Mouse (Mus musculus) G1E (cell line): ENCODE results near the gene Abca2. TPM values are rescaled to one million over a fixed set of nuclear protein-coding genes. Genes with fewer than 3 reads are reported as not detected.
"Not testable (repeated sequence)": the region's sequence is repeated elsewhere in the genome, so short reads cannot be mapped to it uniquely, and the experiment has no call there.

Source experiments
- ATAC-seq: 2 replicates; pipeline ENCODE4 v1.8.0; 2016; ENCODE audit warnings: mild to moderate bottlenecking; ENCODE audit not compliant: insufficient number of reproducible peaks, poor library complexity, low FRiP score, severe bottlenecking; ENCODE audit errors: extremely low read depth
- DNase-seq: peaks from one replicate; pipeline ENCODE4 v3.0.0; 2012; ENCODE audit warnings: low spot score
- H3K27me3 ChIP-seq: 2 replicates; pipeline ENCODE4 v1.6.1; 2012; ENCODE audit warnings: mild to moderate bottlenecking, low read length, inconsistent platforms; ENCODE audit not compliant: insufficient read depth
- H3K36me3 ChIP-seq: replicated peaks from 2 replicates; pipeline ENCODE3; 2012; ENCODE audit warnings: mild to moderate bottlenecking, inconsistent platforms
- H3K4me1 ChIP-seq: 2 replicates; pipeline ENCODE4 v1.6.1; 2012; ENCODE audit warnings: low read depth, low read length, inconsistent platforms, mixed read lengths; ENCODE audit not compliant: insufficient read depth
- H3K4me3 ChIP-seq: 2 replicates; pipeline ENCODE4 v1.5.1; 2012; ENCODE audit warnings: low read depth, mild to moderate bottlenecking, inconsistent platforms, low read length, moderate library complexity, mixed read lengths
- H3K9me3 ChIP-seq: replicated peaks from 2 replicates; pipeline ENCODE4 v1.6.1; 2012; ENCODE audit warnings: inconsistent platforms
- CTCF ChIP-seq: IDR thresholded peaks from 2 replicates; pipeline ENCODE4 v1.5.1; 2012; ENCODE audit warnings: low read depth, low read length, inconsistent platforms, mixed read lengths
- GATA1 ChIP-seq: IDR thresholded peaks from 2 replicates; pipeline ENCODE4 v1.6.1; 2012; ENCODE audit warnings: borderline replicate concordance, low read length, inconsistent platforms, mixed read lengths
- GATA2 ChIP-seq: IDR thresholded peaks from 2 replicates; pipeline ENCODE4 v1.6.1; 2012; ENCODE audit warnings: low read depth, low read length, inconsistent platforms, borderline replicate concordance
- POLR2AphosphoS5 ChIP-seq: IDR thresholded peaks from 2 replicates; pipeline ENCODE4 v1.6.1; 2012; ENCODE audit warnings: low read depth, low read length, inconsistent platforms; ENCODE audit not compliant: insufficient replicate concordance
- TAL1 ChIP-seq: conservative IDR thresholded peaks from 2 replicates; pipeline ENCODE4 v1.6.1; 2012; ENCODE audit warnings: low read depth, low read length, inconsistent platforms, mixed read lengths
- polyA plus RNA-seq: library from polyadenylated mRNA; stranded (reverse); fragments of >175 nt; gene quantifications from 2 replicates; pipeline ENCODE4 v1.2.3, GENCODE M21; 2012
- total RNA-seq, 2 experiments: library from RNA; stranded (forward) in 1 of 2; stranded (reverse) in 1 of 2; fragments of 200-1000 nt in 1 of 2; fragments of >200 nt in 1 of 2; fragmentation: Nextera tagmentation in 1 of 2; gene quantifications; 2 replicates each; pipeline ENCODE4 v1.2.3; 2014 to 2017

The Abca2 gene
- total and polyA plus RNA-seq, 3 experiments, result 2.8 to 18.6 (median 6.0) TPM

GRCm38 (mm10) chr2:25402972-25403601, 25.4 kb upstream of the Abca2 start:
- TF ChIP-seq GATA1 (no peak), TAL1 (no peak), POLR2AphosphoS5 (no peak), GATA2 (no peak), CTCF (no peak)
- Histone ChIP-seq H3K9me3 (no peaks in the 10 kb centered on the region), H3K4me1 (peaks cover 6% of the 10 kb centered on the region), H3K36me3 (no peaks in the 10 kb centered on the region), H3K27me3 (peaks cover 73% of the 10 kb centered on the region), H3K4me3 (no peak overlapping the region)
- ATAC-seq (no peak), DNase-seq (no peak)

GRCm38 (mm10) chr2:25403994-25404393, 24.5 kb upstream of the Abca2 start:
- Histone ChIP-seq H3K27me3 (peaks cover 71% of the 10 kb centered on the region), H3K9me3 (no peaks in the 10 kb centered on the region), H3K4me3 (no peak overlapping the region), H3K36me3 (no peaks in the 10 kb centered on the region), H3K4me1 (peaks cover 6% of the 10 kb centered on the region)
- ATAC-seq, result no peak
- TF ChIP-seq GATA2, result no peak
- TF ChIP-seq TAL1, result no peak
- TF ChIP-seq POLR2AphosphoS5, result no peak
- TF ChIP-seq GATA1, result no peak
- no peak for TF ChIP-seq CTCF
- DNase-seq, result no peak

GRCm38 (mm10) chr2:25408908-25409307, 19.6 kb upstream of the Abca2 start:
- H3K9me3 ChIP-seq, result no peaks in the 10 kb centered on the region
- H3K36me3 ChIP-seq, result no peaks in the 10 kb centered on the region
- ATAC-seq (no peak), DNase-seq (no peak)
- no peaks in the 10 kb centered on the region; the same call in 1 of the 2 replicates for H3K4me1 ChIP-seq
- H3K27me3 ChIP-seq, result peaks cover 51% of the 10 kb centered on the region
- no peak overlapping the region for H3K4me3 ChIP-seq
- TF ChIP-seq CTCF, result no peak
- no peak for TF ChIP-seq TAL1
- no peak for TF ChIP-seq GATA2
- TF ChIP-seq GATA1, result no peak
- no peak for TF ChIP-seq POLR2AphosphoS5

GRCm38 (mm10) chr2:25413436-25413835, 15.1 kb upstream of the Abca2 start:
- not testable (repeated sequence) for DNase-seq, ATAC-seq, H3K9me3 ChIP-seq, H3K36me3 ChIP-seq, H3K4me3 ChIP-seq, H3K4me1 ChIP-seq
- H3K27me3 ChIP-seq, result peaks cover 24% of the 10 kb centered on the region

- DNase-seq (no peak), ATAC-seq (no peak)
- H3K9me3 ChIP-seq, result no peaks in the 10 kb centered on the region
- no peak for TF ChIP-seq CTCF
- no peak for TF ChIP-seq POLR2AphosphoS5
- TF ChIP-seq GATA2, result no peak
- no peak for TF ChIP-seq TAL1
- no peak for TF ChIP-seq GATA1
- no peak overlapping the region for H3K4me3 ChIP-seq
- no peaks in the 10 kb centered on the region for H3K36me3 ChIP-seq
- peaks cover 7% of the 10 kb centered on the region; the same call in 1 of the 2 replicates for H3K4me1 ChIP-seq
- H3K27me3 ChIP-seq, result peaks cover 16% of the 10 kb centered on the region
These were observed 11.1 kb upstream of the Abca2 start for GRCm38 (mm10) chr2:25417426-25417825.

- Histone ChIP-seq H3K27me3 (peaks cover 42% of the 10 kb centered on the region), H3K9me3 (no peaks in the 10 kb centered on the region), H3K36me3 (no peaks in the 10 kb centered on the region), H3K4me3 (no peak overlapping the region), H3K4me1 (peaks cover 24% of the 10 kb centered on the region)
- no peak for ATAC-seq
- peak; percentile 59 for DNase-seq
- TF ChIP-seq CTCF (peak; percentile 7; the same call in 1 of the 2 replicates), POLR2AphosphoS5 (no peak), GATA1 (no peak)
These were observed 6.6 kb upstream of the Abca2 start for GRCm38 (mm10) chr2:25421896-25422295.

GRCm38 (mm10) chr2:25422587-25423410, 5.7 kb upstream of the Abca2 start, which contains the start of gene Fut7:
Gene Fut7 (plus strand): TSS chr2:25423267.
- no peak for ATAC-seq
- TF ChIP-seq TAL1 (no peak), GATA2 (no peak), CTCF (no peak), GATA1 (no peak), POLR2AphosphoS5 (no peak)
- H3K4me3 ChIP-seq, result no peak within 1 kb of the TSS
- H3K27me3 ChIP-seq, result peaks cover 38% of the 10 kb centered on the region
- H3K4me1 ChIP-seq, result peaks cover 24% of the 10 kb centered on the region
- H3K9me3 ChIP-seq, result no peaks in the 10 kb centered on the region
- DNase-seq, result no peak
- H3K36me3 ChIP-seq, result no peaks in the 10 kb centered on the region
